In the genomic region with DNA sequence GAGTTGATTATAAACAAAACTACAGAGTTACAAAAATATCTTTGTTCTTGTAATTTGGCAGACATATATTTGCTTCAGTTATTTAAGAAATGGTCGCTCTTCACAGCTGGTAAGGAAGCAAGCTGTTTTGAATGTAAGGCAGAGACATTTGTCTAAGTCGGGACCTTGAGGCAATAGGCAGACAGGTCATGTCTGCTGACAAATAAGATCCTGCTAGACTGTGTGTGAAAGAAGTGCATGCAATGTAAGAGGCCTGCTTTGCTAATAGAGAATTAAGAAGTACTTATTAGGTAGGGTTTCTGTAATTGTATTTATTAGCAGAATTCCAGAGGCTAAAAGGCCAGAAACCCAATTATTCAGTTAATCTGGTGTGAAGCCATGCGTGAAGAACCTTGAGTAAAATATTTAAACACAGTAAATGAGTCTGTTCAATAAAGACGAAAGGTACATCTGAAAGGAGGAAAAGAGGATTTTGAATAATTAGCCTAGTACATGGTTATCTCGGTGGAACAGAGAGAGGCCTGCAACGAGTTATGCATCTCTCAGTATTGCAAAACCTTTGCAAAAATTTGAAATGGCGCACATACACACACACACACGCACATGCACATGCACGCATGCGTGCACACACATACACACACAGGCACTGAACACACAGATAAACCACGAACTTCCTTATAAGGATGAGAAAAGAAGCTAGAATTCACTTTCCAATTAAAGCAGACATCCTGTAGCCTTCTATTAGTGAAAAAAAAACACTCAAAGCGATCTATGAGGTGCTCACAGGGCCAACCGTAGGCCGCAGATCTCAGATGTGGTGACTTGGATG, we compare ENCODE assay signal across 7 mouse cellular contexts.
A peak's percentile ranks its signal among the peaks of the same experiment; 100 is the strongest.
DNase-seq lines count a peak whose midpoint lies in the region; ATAC-seq and TF ChIP-seq lines count a peak whose summit lies in the region.

No protein-coding gene starts in this region.

- H3K4me1 ChIP-seq in kidney, embryonic 16.5 days (ENCODE audit: insufficient read depth, low read length), result peaks cover 21% of the 10 kb centered on the region
- peaks cover 19% of the 10 kb centered on the region for H3K4me1 ChIP-seq in embryonic facial prominence, embryonic 10.5 days
- no peaks in the 10 kb centered on the region for H3K4me1 ChIP-seq in hindbrain, embryonic 11.5 days (replicated peaks; ENCODE audit: control insufficient read depth, insufficient read depth, low read length)
- peaks cover 7% of the 10 kb centered on the region for H3K4me1 ChIP-seq in midbrain, postnatal 0 days (ENCODE audit: insufficient read depth, low read length)

- H3K4me2 ChIP-seq in kidney, embryonic 16.5 days (replicated peaks; ENCODE audit: low read depth, low read length), result no peak overlapping the region
- no peak overlapping the region for H3K4me2 ChIP-seq in hindbrain, embryonic 11.5 days (replicated peaks; ENCODE audit: low read depth, low read length)
- no peak overlapping the region for H3K4me2 ChIP-seq in midbrain, postnatal 0 days (ENCODE audit: low read depth, low read length, poor library complexity, severe bottlenecking)

- no peak overlapping the region for H3K9ac ChIP-seq in kidney, embryonic 16.5 days (replicated peaks; ENCODE audit: low read length)
- H3K9ac ChIP-seq in hindbrain, embryonic 11.5 days (ENCODE audit: low read depth, low read length), result no peak overlapping the region
- H3K9ac ChIP-seq in midbrain, postnatal 0 days (replicated peaks; ENCODE audit: low read length, poor library complexity, severe bottlenecking), result no peak overlapping the region

- DNase-seq in kidney, postnatal 10 days, result no peak
- no peak for DNase-seq in embryonic facial prominence, embryonic 10.5 days (ENCODE audit: low spot score)
- DNase-seq in hindbrain, embryonic 11.5 days (ENCODE audit: low spot score), result peak; percentile 3
- DNase-seq in midbrain, postnatal 0 days (ENCODE audit: low spot score), result no peak
- no peak for DNase-seq in liver
- DNase-seq in adrenal gland, postnatal 14 days, result no peak

- TF ChIP-seq CTCF in midbrain, postnatal 0 days (IDR thresholded peaks at IDR 0.05), result no peak

- ATAC-seq in kidney, embryonic 16.5 days (ENCODE audit: low FRiP score, low TSS enrichment), result no peak; the same call in 1 of the 2 replicates
- 0 out of 2 replicates have a peak, but pooled peaks have one; percentile 32 for ATAC-seq in hindbrain, embryonic 11.5 days (ENCODE audit: low FRiP score)
- peak; percentile 48; the same call in 1 of the 2 replicates for ATAC-seq in midbrain, postnatal 0 days (ENCODE audit: low FRiP score)

- H3K9me3 ChIP-seq in kidney, embryonic 16.5 days (ENCODE audit: low read length), result no peaks in the 10 kb centered on the region
- H3K9me3 ChIP-seq in embryonic facial prominence, embryonic 10.5 days, result no peaks in the 10 kb centered on the region
- no peaks in the 10 kb centered on the region for H3K9me3 ChIP-seq in hindbrain, embryonic 11.5 days (ENCODE audit: control insufficient read depth, low read length)
- no peaks in the 10 kb centered on the region for H3K9me3 ChIP-seq in midbrain, postnatal 0 days (ENCODE audit: low read length)

- no peaks in the 10 kb centered on the region for H3K27me3 ChIP-seq in kidney, embryonic 16.5 days (ENCODE audit: insufficient read depth, low read length)
- H3K27me3 ChIP-seq in embryonic facial prominence, embryonic 10.5 days (replicated peaks; ENCODE audit: low read depth, poor library complexity, severe bottlenecking), result 0 out of 2 replicates have a peak, but pooled peaks cover 3% of the 10 kb centered on the region
- H3K27me3 ChIP-seq in hindbrain, embryonic 11.5 days (ENCODE audit: control insufficient read depth, insufficient read depth, low read length), result no peaks in the 10 kb centered on the region
- H3K27me3 ChIP-seq in midbrain, postnatal 0 days (ENCODE audit: insufficient read depth, low read length), result no peaks in the 10 kb centered on the region

- H3K4me3 ChIP-seq in kidney, embryonic 16.5 days (ENCODE audit: low read length), result no peak overlapping the region
- no peak overlapping the region for H3K4me3 ChIP-seq in embryonic facial prominence, embryonic 10.5 days
- no peak overlapping the region for H3K4me3 ChIP-seq in hindbrain, embryonic 11.5 days (ENCODE audit: low read depth, low read length)
- no peak overlapping the region for H3K4me3 ChIP-seq in midbrain, postnatal 0 days (ENCODE audit: low read depth, low read length)

- no peaks in the 10 kb centered on the region for H3K36me3 ChIP-seq in kidney, embryonic 16.5 days (ENCODE audit: insufficient read depth, low read length)
- H3K36me3 ChIP-seq in embryonic facial prominence, embryonic 10.5 days (replicated peaks), result no peaks in the 10 kb centered on the region
- H3K36me3 ChIP-seq in hindbrain, embryonic 11.5 days (ENCODE audit: control insufficient read depth, insufficient read depth, low read length), result no peaks in the 10 kb centered on the region
- H3K36me3 ChIP-seq in midbrain, postnatal 0 days (ENCODE audit: insufficient read depth, low read length), result no peaks in the 10 kb centered on the region

- WGBS in kidney, embryonic 16.5 days, result 71% methylated on average over 14 of the region's 14 CpGs
- 61% methylated on average over 14 of the region's 14 CpGs for WGBS in embryonic facial prominence, embryonic 10.5 days
- 79% methylated on average over 14 of the region's 14 CpGs for WGBS in hindbrain, embryonic 11.5 days
- WGBS in midbrain, postnatal 0 days, result 64% methylated on average over 14 of the region's 14 CpGs

- H3K27ac ChIP-seq in kidney, embryonic 16.5 days (ENCODE audit: low read length), result peak overlapping the region; percentile 67; the same call in 1 of the 2 replicates
- H3K27ac ChIP-seq in embryonic facial prominence, embryonic 10.5 days (replicated peaks), result peak overlapping the region; percentile 49; the same call in 1 of the 2 replicates
- no peak overlapping the region for H3K27ac ChIP-seq in hindbrain, embryonic 11.5 days (ENCODE audit: low read depth, low read length)
- peak overlapping the region; percentile 47; the same call in 1 of the 2 replicates for H3K27ac ChIP-seq in midbrain, postnatal 0 days (ENCODE audit: low read depth, low read length)
